Mouse (Mus musculus) heart, adult 2 months (tissue): ENCODE measurements around the gene Vmn1r207-ps.
"Not testable (repeated sequence)": the region's sequence is repeated elsewhere in the genome, so short reads cannot be mapped to it uniquely, and the experiment has no call there.

Experiments
- CTCF ChIP-seq: fragments of 200-600 bp; IDR thresholded peaks from 2 replicates; pipeline ENCODE4 v1.8.1; 2022; ENCODE audit warnings: antibody characterized with exemption, mild to moderate bottlenecking, moderate library complexity
- EP300 ChIP-seq: fragments of 200-500 bp; IDR thresholded peaks from 2 replicates; pipeline ENCODE4 v1.6.1; 2011; ENCODE audit warnings: low read depth, low read length, control low read depth; ENCODE audit not compliant: insufficient read depth

DNA sequence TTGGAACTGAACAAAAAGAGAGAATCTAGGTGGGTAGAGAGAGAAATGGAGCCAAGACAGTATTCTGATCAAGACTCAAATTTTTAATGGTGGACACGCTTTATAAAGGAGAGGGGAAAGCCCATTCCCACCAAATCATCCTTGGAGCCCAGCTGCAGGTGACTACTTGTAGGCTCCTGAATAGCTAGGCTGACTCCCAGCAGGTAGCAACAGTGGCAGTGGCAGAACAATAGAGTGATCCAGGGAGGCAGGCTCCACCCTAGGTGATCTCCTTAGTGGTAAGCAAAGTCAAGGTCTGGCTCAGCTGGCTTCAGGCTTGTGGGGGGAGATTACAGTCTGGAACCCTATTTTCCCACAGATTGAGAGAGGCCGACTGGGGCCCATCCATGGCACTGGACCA is 42.2 kb upstream of the Vmn1r207-ps start:
- not testable (repeated sequence) for TF ChIP-seq CTCF, EP300
